Mouse (Mus musculus) lung, embryonic 14.5 days (tissue): ENCODE results near the gene Tnfrsf17. TPM values are rescaled to one million over a fixed set of nuclear protein-coding genes. Genes with fewer than 3 reads are reported as not detected.
A peak's percentile ranks its signal among the peaks of the same experiment; 100 is the strongest.

Experiments
- ATAC-seq: fragments of 200-750 bp; cut with Nextera tagmentation; 2 replicates; pipeline ENCODE4 v1.8.0; 2017; ENCODE audit warnings: mild to moderate bottlenecking, moderate TSS enrichment, moderate library complexity; ENCODE audit not compliant: insufficient read depth
- DNase-seq: peaks from one replicate; pipeline ENCODE4 v3.0.0-alpha.2; 2015
- H3K27ac ChIP-seq: fragments of 300-500 bp; sonication (generic); 2 replicates; pipeline ENCODE4 v1.5.1; 2014; ENCODE audit warnings: low read depth, mild to moderate bottlenecking, moderate library complexity
- H3K27me3 ChIP-seq: fragments of 300-500 bp; sonication (generic); 2 replicates; pipeline ENCODE4 v1.6.1; 2014; ENCODE audit warnings: low read length, control low read depth; ENCODE audit not compliant: insufficient read depth
- H3K36me3 ChIP-seq: fragments of 300-500 bp; sonication (generic); 2 replicates; pipeline ENCODE4 v1.6.1; 2014; ENCODE audit warnings: control low read depth; ENCODE audit not compliant: insufficient read depth
- H3K4me1 ChIP-seq: fragments of 300-500 bp; sonication (generic); 2 replicates; pipeline ENCODE4 v1.6.1; 2014; ENCODE audit warnings: antibody characterized with exemption, control low read depth; ENCODE audit not compliant: insufficient read depth
- H3K4me2 ChIP-seq: fragments of 300-500 bp; sonication (generic); 2 replicates; pipeline ENCODE4 v1.6.1; 2014; ENCODE audit warnings: mild to moderate bottlenecking
- H3K4me3 ChIP-seq: fragments of 300-500 bp; sonication (generic); 2 replicates; pipeline ENCODE4 v1.5.1; 2014; ENCODE audit warnings: low read depth, low read length
- H3K9ac ChIP-seq: fragments of 300-500 bp; sonication (generic); 2 replicates; pipeline ENCODE4 v1.6.1; 2014
- H3K9me3 ChIP-seq: fragments of 300-500 bp; sonication (generic); 2 replicates; pipeline ENCODE4 v1.6.1; 2016; ENCODE audit warnings: low read depth, low read length, control low read depth
- CTCF ChIP-seq: IDR thresholded peaks from 2 replicates; pipeline ENCODE4 v1.5.1; 2016; ENCODE audit warnings: antibody characterized with exemption, low read depth
- WGBS: fragments of 180-500 bp; shearing (Covaris S2); extraction: QIAGEN DNeasy Blood & Tissue Kit; methylation state at CpG from one replicate; pipeline ENCODE4 v1.1.7; 2014; 5-methylcytosine and 5-hydroxymethylcytosine counted together
- polyA plus RNA-seq: library from polyadenylated mRNA; unstranded; fragments of >200 nt; fragmentation: Nextera tagmentation; extraction: Ambion mirVana; gene quantifications from 2 replicates; pipeline ENCODE4 v1.2.1, GENCODE M21; 2014

Tnfrsf17 gene
- polyA plus RNA-seq, 1 experiment from 2014 or later: not detected

GRCm38 (mm10) chr16:11316748-11317147, 3.1 kb downstream of the Tnfrsf17 start:
- DNase-seq (no peak), ATAC-seq (no peak)
- Histone ChIP-seq H3K27me3 (no peaks in the 10 kb centered on the region), H3K9me3 (no peaks in the 10 kb centered on the region), H3K4me1 (no peaks in the 10 kb centered on the region), H3K4me2 (no peak overlapping the region), H3K9ac (no peak overlapping the region), H3K4me3 (no peak overlapping the region), H3K27ac (no peak overlapping the region), H3K36me3 (no peaks in the 10 kb centered on the region)
- TF ChIP-seq CTCF: no peak
- WGBS: 74% methylated on average over 5 of the region's 5 CpGs

DNA sequence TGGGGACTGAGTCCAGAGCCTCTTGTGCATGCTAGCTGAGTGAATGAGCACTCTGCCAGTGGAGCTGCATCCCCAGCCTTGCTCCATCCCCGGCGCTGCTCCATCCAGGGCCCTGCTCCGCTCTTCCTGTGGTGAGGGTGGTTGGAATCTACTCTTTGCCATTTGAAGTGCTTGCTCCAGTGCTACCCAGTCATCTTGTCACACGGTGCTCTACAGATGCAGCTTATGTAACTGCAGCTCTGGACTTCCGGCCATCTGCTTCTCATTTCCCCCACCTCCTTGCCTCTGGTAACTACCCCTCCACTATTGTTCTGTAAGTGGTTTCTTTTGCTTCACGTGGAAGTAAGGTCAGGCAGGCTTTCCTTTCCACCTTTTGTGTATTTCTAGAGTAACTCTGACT, 3.7 kb downstream of the Tnfrsf17 start:
- H3K4me1 ChIP-seq: no peaks in the 10 kb centered on the region
- WGBS: 39% methylated on average over 6 of the region's 6 CpGs
- no peak overlapping the region for H3K27ac ChIP-seq
- no peak overlapping the region for H3K4me2 ChIP-seq
- H3K36me3 ChIP-seq: no peaks in the 10 kb centered on the region
- H3K27me3 ChIP-seq: no peaks in the 10 kb centered on the region
- no peak for TF ChIP-seq CTCF
- peak; percentile 47 for DNase-seq
- no peak; the same call in 1 of the 2 replicates for ATAC-seq
- no peaks in the 10 kb centered on the region for H3K9me3 ChIP-seq
- H3K9ac ChIP-seq: no peak overlapping the region
- no peak overlapping the region for H3K4me3 ChIP-seq

DNA sequence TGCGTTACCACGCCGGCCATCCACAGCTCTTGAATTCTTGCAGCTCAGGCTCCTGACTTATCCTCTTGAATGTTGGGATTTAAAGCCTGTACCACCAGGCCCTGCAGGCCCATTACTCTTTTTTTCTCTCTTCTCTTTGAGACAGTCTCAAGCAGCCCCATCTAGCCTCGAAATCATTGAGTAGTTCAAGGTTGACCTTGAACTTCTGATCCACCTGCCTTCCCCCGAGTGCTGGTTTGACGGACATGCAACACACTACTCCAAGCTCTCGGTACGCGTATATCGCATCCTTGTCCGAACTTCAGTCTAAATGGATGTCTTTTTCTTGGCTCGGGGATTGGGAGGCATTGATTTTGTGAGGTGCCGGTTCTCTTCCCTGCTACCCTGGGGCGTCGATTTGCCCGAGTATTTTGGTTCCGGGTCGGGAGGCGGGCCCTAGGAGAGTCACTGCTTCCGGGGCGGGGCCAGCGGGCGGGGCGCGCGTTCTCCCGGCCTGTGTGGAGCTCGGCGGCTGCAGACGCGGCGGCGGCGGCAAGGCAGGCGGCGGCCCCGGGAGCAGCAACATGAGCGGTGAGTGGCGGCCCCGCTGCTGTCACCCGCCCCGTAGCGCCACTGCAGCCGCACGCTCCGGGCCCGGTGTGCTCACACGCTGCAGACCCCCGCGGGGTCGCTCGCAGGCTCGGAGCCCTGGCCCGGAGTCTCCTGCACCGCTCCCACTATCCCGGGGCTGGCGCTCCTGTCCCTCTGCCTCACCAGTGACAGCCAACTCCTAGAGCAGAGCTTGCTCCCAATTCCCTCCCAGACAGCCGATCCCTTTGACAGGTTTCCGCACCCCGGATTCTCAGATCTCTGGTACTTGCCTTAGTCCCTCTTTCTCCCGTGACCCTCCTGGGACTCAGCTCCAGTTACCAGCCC, 9.1 kb downstream of the Tnfrsf17 start, which contains the start of gene Snx29:
Snx29 (plus strand) TSS at position 500 of the 915 bp plus-strand sequence.
- no peak for TF ChIP-seq CTCF
- WGBS: 4% methylated on average over 61 of the region's 61 CpGs

GRCm38 (mm10) chr16:11323324-11324051, 9.9 kb downstream of the Tnfrsf17 start:
- peak overlapping the region; percentile 76 for H3K9ac ChIP-seq
- H3K4me3 ChIP-seq: peak overlapping the region; percentile 86
- no peaks in the 10 kb centered on the region for H3K36me3 ChIP-seq
- peak overlapping the region; percentile 50; the same call in 1 of the 2 replicates for H3K27ac ChIP-seq
- peak; percentile 8 for DNase-seq
- H3K27me3 ChIP-seq: no peaks in the 10 kb centered on the region
- peaks cover 5% of the 10 kb centered on the region; the same call in 1 of the 2 replicates for H3K4me1 ChIP-seq
- no peaks in the 10 kb centered on the region for H3K9me3 ChIP-seq
- no peak; the same call in 1 of the 2 replicates for ATAC-seq
- 6% methylated on average over 17 of the region's 17 CpGs for WGBS
- TF ChIP-seq CTCF: no peak
- H3K4me2 ChIP-seq: peak overlapping the region; percentile 96

More for the DNA sequence above, 9.1 kb downstream of the Tnfrsf17 start, which contains the start of gene Snx29:
- H3K9me3 ChIP-seq: no peaks in the 10 kb centered on the region
- peak within 1 kb of the TSS; percentile 50; the same call in 1 of the 2 replicates for H3K27ac ChIP-seq
- peak; percentile 98 for ATAC-seq
- no peaks in the 10 kb centered on the region for H3K27me3 ChIP-seq
- H3K4me1 ChIP-seq: peaks cover 5% of the 10 kb centered on the region; the same call in 1 of the 2 replicates
- peak within 1 kb of the TSS; percentile 96 for H3K4me2 ChIP-seq
- no peaks in the 10 kb centered on the region for H3K36me3 ChIP-seq
- H3K9ac ChIP-seq: peak within 1 kb of the TSS; percentile 76
- H3K4me3 ChIP-seq: peak within 1 kb of the TSS; percentile 86
- peak; percentile 96 for DNase-seq

- ATAC-seq (no peak), DNase-seq (no peak)
- WGBS: 75% methylated on average over 3 of the region's 3 CpGs
- Histone ChIP-seq H3K9ac (no peak overlapping the region), H3K27me3 (no peaks in the 10 kb centered on the region), H3K4me2 (no peak overlapping the region), H3K36me3 (no peaks in the 10 kb centered on the region), H3K27ac (no peak overlapping the region), H3K4me3 (no peak overlapping the region), H3K4me1 (no peaks in the 10 kb centered on the region), H3K9me3 (no peaks in the 10 kb centered on the region)
- no peak for TF ChIP-seq CTCF
Observed at GRCm38 (mm10) chr16:11330081-11330800, 16.6 kb downstream of the Tnfrsf17 start.

- H3K27me3 ChIP-seq: no peaks in the 10 kb centered on the region
- 88% methylated on average over 1 of the region's 1 CpGs for WGBS
- no peaks in the 10 kb centered on the region for H3K9me3 ChIP-seq
- TF ChIP-seq CTCF: no peak
- DNase-seq: no peak
- no peak overlapping the region for H3K9ac ChIP-seq
- no peak overlapping the region for H3K27ac ChIP-seq
- H3K4me2 ChIP-seq: no peak overlapping the region
- H3K36me3 ChIP-seq: no peaks in the 10 kb centered on the region
- no peak overlapping the region for H3K4me3 ChIP-seq
- no peaks in the 10 kb centered on the region for H3K4me1 ChIP-seq
- no peak for ATAC-seq
Observed at GRCm38 (mm10) chr16:11331030-11331429, 17.4 kb downstream of the Tnfrsf17 start.
